In the genomic region with DNA sequence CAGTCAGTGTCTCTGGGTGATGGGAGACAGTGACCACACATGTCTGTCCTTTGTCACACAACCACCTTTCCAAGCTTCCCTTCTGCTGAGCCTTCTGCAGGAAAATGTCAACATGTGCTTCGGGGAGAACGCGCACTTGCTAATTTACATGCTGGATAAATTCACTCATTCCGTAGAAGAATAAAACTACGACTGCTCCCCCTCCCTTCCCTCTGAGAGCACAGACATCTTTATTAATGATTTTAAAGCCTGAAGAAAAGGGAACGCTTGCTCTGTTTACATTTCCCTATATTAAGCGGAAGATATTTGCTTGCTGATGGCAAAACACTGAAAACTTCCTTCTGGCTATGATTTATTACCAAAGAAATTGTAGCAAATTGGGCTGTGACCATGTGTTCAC, we compare ENCODE assay signal across 21 mouse cellular contexts.
DNase-seq lines count a peak whose midpoint lies in the region; ATAC-seq and TF ChIP-seq lines count a peak whose summit lies in the region.
"Had no signal": no experiment of that assay in that cellular context is flagged by ENCODE, and none has a peak within 500 bp of the region (broad histone marks: within the 10 kb centered on the region; RNA-seq: fewer than 3 reads in every experiment).

No protein-coding gene starts in this region.

- H3K9me3 ChIP-seq in lung, embryonic 14.5 days (ENCODE audit: low read depth, low read length): peaks cover 4% of the 10 kb centered on the region; the same call in 1 of the 2 replicates
- H3K9me3 ChIP-seq in embryonic facial prominence, embryonic 10.5 days: peaks cover 7% of the 10 kb centered on the region; the same call in 1 of the 2 replicates
- H3K9me3 ChIP-seq in limb, embryonic 10.5 days (replicated peaks): no peaks in the 10 kb centered on the region

- no peak overlapping the region for H3K4me3 ChIP-seq in lung, embryonic 14.5 days (ENCODE audit: low read depth, low read length)
- no peak overlapping the region for H3K4me3 ChIP-seq in embryonic facial prominence, embryonic 10.5 days
- H3K4me3 ChIP-seq in limb, embryonic 10.5 days: peak overlapping the region; percentile 21; the same call in 1 of the 2 replicates
- H3K4me3 ChIP-seq: heart, embryonic 15.5 days; neural tube, embryonic 12.5 days had no signal

- peak; percentile 7; the same call in 1 of the 2 replicates for ATAC-seq in frontal cortex, adult (ENCODE audit: low TSS enrichment)
- no peak for ATAC-seq in lung, embryonic 14.5 days (ENCODE audit: insufficient read depth)

- H3K27ac ChIP-seq in lung, embryonic 14.5 days (ENCODE audit: low read depth): no peak overlapping the region
- peak overlapping the region; percentile 5; the same call in 1 of the 2 replicates for H3K27ac ChIP-seq in embryonic facial prominence, embryonic 10.5 days (replicated peaks)
- H3K27ac ChIP-seq in limb, embryonic 10.5 days: peak overlapping the region; percentile 78; the same call in 1 of the 2 replicates
- H3K27ac ChIP-seq: heart, embryonic 15.5 days; neural tube, embryonic 12.5 days had no signal

- peak overlapping the region; percentile 8; the same call in 1 of the 2 replicates for H3K4me2 ChIP-seq in lung, embryonic 14.5 days
- H3K4me2 ChIP-seq: heart, embryonic 15.5 days; midbrain, embryonic 11.5 days; neural tube, embryonic 12.5 days had no signal

- DNase-seq in frontal cortex, postnatal 10 days (ENCODE audit: low spot score in 2 of 2): no peak
- peak; percentile 5 for DNase-seq in lung, embryonic 14.5 days
- no peak for DNase-seq in lung, postnatal 4 days
- no peak for DNase-seq in embryonic facial prominence, embryonic 10.5 days (ENCODE audit: low spot score)
- DNase-seq in limb, embryonic 10.5 days (ENCODE audit: low spot score): peak; percentile 51
- DNase-seq in thymus, postnatal 25 days: no peak
- DNase-seq: adrenal gland, adult 8-10 months; B cell, adult 2 months; cerebellum, adult 11-12 months; cerebellum, postnatal 36 days; gastrocnemius, postnatal 10 days; heart, adult 18-20 months; kidney, adult 18-20 months; lung, adult 18-20 months; lung, postnatal 36 days; right cerebral cortex, postnatal 14 days; thymus, postnatal 4 days had no signal

- no peak for TF ChIP-seq CTCF in lung, embryonic 14.5 days (IDR thresholded peaks at IDR 0.05; ENCODE audit: low read depth)

- H3K27me3 ChIP-seq in lung, embryonic 14.5 days (ENCODE audit: insufficient read depth, low read length): no peaks in the 10 kb centered on the region
- H3K27me3 ChIP-seq in embryonic facial prominence, embryonic 10.5 days (replicated peaks; ENCODE audit: low read depth, poor library complexity, severe bottlenecking): no peaks in the 10 kb centered on the region
- no peaks in the 10 kb centered on the region for H3K27me3 ChIP-seq in limb, embryonic 10.5 days (ENCODE audit: low read depth, poor library complexity, severe bottlenecking)
- H3K27me3 ChIP-seq: heart, embryonic 15.5 days; neural tube, embryonic 12.5 days had no signal

- 16% methylated on average over 7 of the region's 7 CpGs for WGBS in lung, embryonic 14.5 days
- WGBS in embryonic facial prominence, embryonic 10.5 days: 76% methylated on average over 7 of the region's 7 CpGs
- WGBS in limb, embryonic 10.5 days: 60% methylated on average over 7 of the region's 7 CpGs

- no peaks in the 10 kb centered on the region for H3K36me3 ChIP-seq in lung, embryonic 14.5 days (ENCODE audit: insufficient read depth)
- no peaks in the 10 kb centered on the region for H3K36me3 ChIP-seq in embryonic facial prominence, embryonic 10.5 days (replicated peaks)
- H3K36me3 ChIP-seq in limb, embryonic 10.5 days: no peaks in the 10 kb centered on the region
- H3K36me3 ChIP-seq: heart, embryonic 15.5 days; neural tube, embryonic 12.5 days had no signal

- H3K9ac ChIP-seq in lung, embryonic 14.5 days: no peak overlapping the region
- H3K9ac ChIP-seq: heart, embryonic 15.5 days; neural tube, embryonic 12.5 days had no signal

- peaks cover 4% of the 10 kb centered on the region; the same call in 1 of the 2 replicates for H3K4me1 ChIP-seq in lung, embryonic 14.5 days (ENCODE audit: insufficient read depth)
- H3K4me1 ChIP-seq in embryonic facial prominence, embryonic 10.5 days: peaks cover 22% of the 10 kb centered on the region
- H3K4me1 ChIP-seq in limb, embryonic 10.5 days: peaks cover 34% of the 10 kb centered on the region
- H3K4me1 ChIP-seq: heart, embryonic 15.5 days; neural tube, embryonic 12.5 days had no signal

Comparison
In these comparisons a context has a peak if more than half of its experiments do, and no peak if none do; other contexts are left out.
1. DNase-seq: peak in lung, embryonic 14.5 days (single experiment) and limb, embryonic 10.5 days (single experiment); none in frontal cortex, postnatal 10 days (0 of 2), lung, postnatal 4 days (0 of 2), embryonic facial prominence, embryonic 10.5 days (single experiment) and thymus, postnatal 25 days (single experiment).